22 mouse cellular contexts compared by ENCODE assay signal in the genomic region with DNA sequence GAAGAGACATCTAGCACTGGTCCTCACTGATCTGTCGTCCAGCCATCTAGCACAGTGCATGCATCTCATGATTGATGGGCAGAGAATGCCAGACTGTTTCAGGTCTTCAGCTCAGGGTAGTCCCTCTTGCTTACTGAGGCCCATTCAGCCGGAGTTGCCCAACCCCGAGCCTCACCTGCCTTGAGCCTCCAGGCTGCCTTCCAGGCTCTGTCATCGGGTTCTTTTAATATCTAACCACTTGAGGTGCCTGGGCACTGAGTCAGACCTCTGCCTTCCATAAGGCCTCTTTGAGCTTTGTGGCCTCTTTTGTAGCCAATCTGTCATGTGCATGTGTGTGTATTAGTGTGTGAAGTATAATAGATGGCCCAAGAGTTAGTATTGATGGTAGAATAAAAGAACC.
"Had no signal": no experiment of that assay in that cellular context is flagged by ENCODE, and none has a peak within 500 bp of the region (broad histone marks: within the 10 kb centered on the region; RNA-seq: fewer than 3 reads in every experiment).

No protein-coding gene starts in this region.

- H3K9ac ChIP-seq: limb, embryonic 13.5 days; liver, embryonic 12.5 days; liver, embryonic 15.5 days; lung, embryonic 15.5 days; neural tube, embryonic 12.5 days; neural tube, embryonic 15.5 days had no signal

- H3K27ac ChIP-seq: limb, embryonic 10.5 days; limb, embryonic 13.5 days; liver, embryonic 12.5 days; liver, embryonic 15.5 days; lung, embryonic 15.5 days; neural tube, embryonic 12.5 days; neural tube, embryonic 15.5 days; stomach, postnatal 0 days had no signal

- H3K27me3 ChIP-seq: lung, embryonic 15.5 days; neural tube, embryonic 12.5 days had no signal

- DNase-seq: kidney, postnatal 10 days; kidney, postnatal 4 days; liver; lung, adult 18-20 months; lung, postnatal 10 days; lung, postnatal 36 days; midbrain, embryonic 14.5 days; right cerebral cortex, adult 18-20 months; right cerebral cortex, postnatal 14 days; right cerebral cortex, postnatal 4 days; thymus, adult 2 months; thymus, postnatal 14 days; thymus, postnatal 4 days had no signal

- H3K4me3 ChIP-seq: limb, embryonic 10.5 days; limb, embryonic 13.5 days; liver, embryonic 12.5 days; liver, embryonic 15.5 days; lung, embryonic 15.5 days; neural tube, embryonic 12.5 days; neural tube, embryonic 15.5 days had no signal

- H3K36me3 ChIP-seq: limb, embryonic 10.5 days; limb, embryonic 13.5 days; liver, embryonic 12.5 days; liver, embryonic 15.5 days; lung, embryonic 15.5 days; neural tube, embryonic 12.5 days; neural tube, embryonic 15.5 days had no signal

- H3K4me1 ChIP-seq: limb, embryonic 10.5 days; limb, embryonic 13.5 days; liver, embryonic 12.5 days; lung, embryonic 15.5 days; neural tube, embryonic 12.5 days; neural tube, embryonic 15.5 days had no signal

- H3K9me3 ChIP-seq: limb, embryonic 10.5 days; limb, embryonic 13.5 days; liver, embryonic 12.5 days; liver, embryonic 15.5 days; lung, embryonic 15.5 days; neural tube, embryonic 12.5 days; neural tube, embryonic 15.5 days had no signal

- ATAC-seq: liver, embryonic 12.5 days had no signal

- H3K4me2 ChIP-seq: limb, embryonic 13.5 days; liver, embryonic 12.5 days; liver, embryonic 15.5 days; lung, embryonic 15.5 days; midbrain, embryonic 11.5 days; neural tube, embryonic 12.5 days; neural tube, embryonic 15.5 days had no signal
